Mouse (Mus musculus) liver, adult (tissue): ENCODE measurements around the gene Babam2.

Experiments used
- GATA4 ChIP-seq: IDR thresholded peaks from 2 replicates; pipeline ENCODE4 v1.6.1; 2014; ENCODE audit warnings: mild to moderate bottlenecking, low read length; ENCODE audit not compliant: insufficient replicate concordance

The Babam2 gene

GRCm38 (mm10) chr5:32124957-32125356, 427.5 kb downstream of the Babam2 start:
- no peak for TF ChIP-seq GATA4

GRCm38 (mm10) chr5:32127226-32127625, 429.7 kb downstream of the Babam2 start:
- TF ChIP-seq GATA4: no peak

- TF ChIP-seq GATA4: no peak
These were observed 430.4 kb downstream of the Babam2 start for GRCm38 (mm10) chr5:32127927-32128326.

- no peak for TF ChIP-seq GATA4
These were observed 435.6 kb downstream of the Babam2 start for GRCm38 (mm10) chr5:32132971-32133501.

DNA sequence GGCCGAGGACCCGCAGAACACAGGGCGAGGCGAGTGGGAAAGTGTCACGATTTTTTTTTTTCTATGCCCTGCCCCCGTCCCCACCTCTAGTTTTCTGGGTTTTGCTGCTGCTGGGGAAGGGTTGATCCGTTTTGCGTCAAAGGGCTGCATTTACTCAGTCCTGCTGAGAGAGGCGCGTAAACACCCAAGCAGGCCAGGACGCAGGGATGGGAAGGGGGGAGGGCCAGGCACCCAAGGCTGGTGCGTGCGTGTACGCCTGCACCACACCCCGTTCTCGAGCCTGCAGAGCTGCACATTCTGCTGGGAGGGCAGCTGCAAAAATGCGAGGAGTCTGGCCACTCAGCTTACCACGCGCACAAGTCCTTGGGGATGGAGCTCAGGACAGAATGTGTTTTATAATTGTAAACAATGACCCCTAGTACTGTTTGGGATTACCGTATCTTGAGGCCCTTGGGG, 436.1 kb downstream of the Babam2 start:
- no peak for TF ChIP-seq GATA4

DNA sequence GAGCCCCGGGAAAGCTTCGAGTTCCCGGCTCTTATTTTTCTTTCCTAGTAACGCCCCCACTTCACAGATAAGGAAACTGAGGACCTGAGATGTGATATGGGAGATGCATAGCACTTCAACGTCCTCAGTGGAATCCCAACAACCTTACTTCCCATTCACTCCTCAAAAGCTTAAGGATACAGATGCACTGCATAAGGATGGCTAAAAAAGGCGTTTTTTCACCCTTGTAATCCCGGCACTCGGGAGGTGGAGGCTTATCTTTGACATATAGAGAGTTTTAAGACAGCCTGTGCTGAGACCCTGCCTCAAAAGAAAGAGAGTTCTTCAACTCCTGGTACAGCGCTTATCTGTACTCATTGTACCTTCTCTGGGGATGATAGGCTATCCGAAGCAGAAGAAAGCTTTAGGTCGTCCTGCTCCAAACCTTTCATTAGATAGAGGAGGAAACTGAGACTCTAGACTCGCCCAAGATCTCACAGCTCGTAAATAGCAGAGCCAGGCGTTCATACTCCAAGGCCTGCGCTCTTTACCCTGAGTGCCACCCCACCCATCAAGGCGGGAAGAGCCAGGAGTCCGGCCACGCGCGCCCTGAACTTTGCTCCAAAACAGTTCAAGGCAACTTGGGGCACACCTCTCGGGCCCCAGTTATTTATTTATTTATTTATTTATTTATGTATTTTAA, 436.7 kb downstream of the Babam2 start:
- TF ChIP-seq GATA4: no peak
